Mouse (Mus musculus): ENCODE measurements at regions not wholly inside any gene's neighbourhood (a gene's known extent, or its start where the extent isn't known, plus 50 kb on each side); places are given as distances from the start of the nearest gene placed in this dataset.

DNA sequence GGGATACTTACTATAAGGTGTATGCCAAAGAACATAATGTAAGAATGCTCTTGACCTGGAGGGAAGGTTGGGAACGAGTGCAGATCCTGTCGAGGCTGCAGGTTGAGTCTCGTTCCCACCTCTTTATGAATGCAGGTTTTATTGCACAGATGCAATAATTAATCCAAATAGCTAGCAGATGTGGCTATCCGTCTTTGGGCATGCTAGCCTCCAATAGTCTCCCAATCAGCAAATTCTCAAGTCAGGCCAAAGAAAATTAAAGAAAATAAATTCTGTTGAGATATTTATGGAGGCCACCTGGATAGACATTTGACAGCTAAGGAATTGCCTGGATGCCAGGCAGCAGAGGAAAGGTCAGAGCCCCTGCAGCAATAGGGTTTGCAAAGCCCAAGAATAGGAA is 175.7 kb upstream of the Spag17 start:
- DNase-seq, result no peak
- intact Hi-C loops (cut with DNase I), result no loop called here

DNA sequence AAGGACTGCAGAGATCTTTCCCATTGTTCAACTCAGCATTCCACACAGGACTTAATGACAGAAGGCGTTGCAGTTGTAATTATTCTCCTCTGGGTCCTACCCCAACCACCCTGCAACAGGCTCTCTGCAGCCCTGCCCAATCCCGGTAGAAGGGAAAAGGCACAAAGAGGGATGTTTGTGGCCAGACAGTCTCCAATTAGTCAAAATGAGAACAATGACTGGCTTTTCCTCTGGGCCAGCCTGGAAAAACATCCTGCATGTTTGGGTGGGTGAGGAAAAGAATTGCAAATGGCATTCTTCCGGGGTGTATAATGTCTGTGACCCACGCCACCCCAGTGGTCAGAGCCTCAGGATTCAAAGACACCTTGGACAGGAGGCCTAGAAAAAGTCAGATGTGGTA is 168.8 kb upstream of the Spag17 start:
- intact Hi-C loops (cut with DNase I), result no loop called here
- no peak for DNase-seq

DNA sequence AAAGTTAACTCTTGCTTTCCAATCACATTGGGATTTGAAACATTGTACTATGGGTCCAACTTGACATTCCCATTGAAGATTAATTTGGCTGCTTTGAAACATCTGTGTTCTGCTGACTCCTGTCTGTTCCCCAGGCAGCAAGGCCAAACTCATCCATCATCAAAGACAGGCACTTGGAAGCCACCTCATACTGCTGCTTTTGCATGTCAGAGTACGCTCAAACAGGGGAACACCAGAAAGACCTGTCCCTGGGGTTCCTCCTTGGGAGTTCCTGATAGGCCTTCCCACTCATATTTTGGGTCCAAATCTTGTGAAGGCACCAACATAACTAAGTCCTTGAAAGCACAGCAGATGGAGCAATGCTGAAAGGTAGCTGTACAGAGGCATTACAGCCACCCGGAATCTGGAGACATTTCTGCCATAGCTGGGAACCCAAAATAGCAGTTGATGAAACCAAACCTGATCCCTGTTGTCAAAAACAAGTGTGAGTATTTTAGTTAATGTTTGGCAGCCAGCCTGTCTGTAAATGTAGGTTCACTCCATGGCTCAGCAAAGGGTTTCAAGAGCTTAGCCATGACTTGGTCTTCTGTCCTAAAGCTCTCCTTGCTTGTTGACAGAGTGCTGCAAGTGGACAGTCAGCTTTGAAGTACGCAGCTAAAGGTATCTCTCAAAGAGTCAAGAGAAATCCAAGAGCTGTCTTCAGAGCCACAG is 147.0 kb upstream of the Spag17 start:
- no peak for DNase-seq
- intact Hi-C loops (cut with DNase I), result no loop called here

DNA sequence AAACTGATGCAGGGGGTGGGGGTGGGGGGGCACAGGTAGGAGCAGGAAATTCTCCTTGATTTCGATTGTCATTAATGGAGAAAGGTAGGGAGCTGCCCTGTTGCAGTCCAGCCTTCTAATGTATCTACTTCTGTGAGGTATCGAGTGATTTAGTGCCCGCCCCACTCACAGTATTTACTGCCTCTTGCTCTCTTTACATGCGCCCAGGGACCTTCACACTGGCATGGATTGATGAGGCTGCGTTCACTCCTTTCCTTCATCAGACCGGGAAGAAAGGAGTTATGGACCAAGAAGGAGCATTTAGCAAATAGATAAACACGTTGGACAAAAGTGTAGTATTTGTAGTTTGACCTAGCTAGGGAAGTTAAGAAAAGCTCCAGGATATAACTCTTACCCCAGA is 145.6 kb upstream of the Spag17 start:
- no peak for DNase-seq
- intact Hi-C loops (cut with DNase I), result no loop called here

DNA sequence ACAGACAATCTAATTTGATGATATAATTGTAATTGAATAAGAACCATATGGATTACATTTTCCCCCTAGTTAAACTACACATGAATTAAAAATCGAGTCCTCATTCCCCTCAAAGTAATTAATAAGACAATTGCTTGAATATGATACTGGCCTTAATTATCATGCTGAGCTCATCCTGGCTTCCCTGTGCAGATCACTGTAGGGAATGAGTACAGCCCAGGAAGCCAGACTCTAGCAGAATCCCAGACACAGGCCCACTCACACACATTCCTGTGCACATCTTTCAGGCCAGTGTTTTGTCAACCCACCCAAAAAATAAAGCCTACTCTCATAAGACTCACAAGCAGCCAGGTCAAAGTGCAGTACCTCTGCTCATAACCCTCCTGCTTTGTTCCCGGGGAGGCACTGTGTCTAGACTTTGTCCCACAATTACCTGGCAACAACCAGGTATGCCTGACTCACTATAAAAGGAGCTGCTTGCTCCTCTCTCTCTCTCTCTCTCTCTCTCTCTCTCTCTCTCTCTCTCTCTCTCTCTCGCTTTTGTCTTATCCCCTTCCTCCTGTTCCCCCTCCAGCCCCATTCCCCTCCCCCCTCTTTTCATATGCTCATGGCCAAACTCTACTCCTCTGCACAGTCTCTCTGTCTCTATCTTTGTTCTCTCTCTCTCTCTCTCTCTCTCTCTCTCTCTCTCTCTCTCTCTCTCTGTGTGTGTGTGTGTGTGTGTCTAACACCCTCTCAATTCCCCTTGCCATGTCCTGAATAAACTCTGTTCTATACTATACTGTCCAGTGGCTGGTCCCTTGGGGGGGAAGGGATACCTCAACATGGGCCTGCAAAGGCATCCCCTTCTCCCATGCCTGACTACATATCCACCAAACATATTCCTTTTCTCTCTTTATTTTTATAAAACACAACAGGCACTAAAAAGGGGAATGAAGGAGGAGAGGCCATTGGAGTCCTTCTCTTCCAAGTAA is 143.7 kb upstream of the Spag17 start:
- no peak for DNase-seq
- intact Hi-C loops (cut with DNase I), result no loop called here

DNA sequence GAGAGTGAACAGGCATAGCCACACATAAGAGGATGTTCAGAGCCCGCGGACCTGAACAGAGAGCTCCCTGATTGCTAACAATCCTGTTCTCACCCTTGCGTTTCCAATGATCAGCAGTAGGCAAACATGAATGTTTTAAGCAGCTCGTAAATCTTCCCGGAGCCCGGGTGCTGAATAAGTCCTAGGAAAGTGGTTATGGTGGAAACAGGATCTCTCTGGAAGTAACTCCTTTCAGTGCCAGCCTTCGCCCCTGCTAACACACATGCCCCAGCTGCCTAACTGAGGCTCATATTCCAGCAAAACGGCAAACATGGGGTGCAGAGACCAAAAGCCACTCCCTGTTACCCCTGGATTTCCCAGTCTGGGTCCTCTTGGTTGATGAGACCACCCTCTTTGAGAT is 135.5 kb upstream of the Spag17 start:
- intact Hi-C loops (cut with DNase I), result no loop called here
- no peak for DNase-seq

DNA sequence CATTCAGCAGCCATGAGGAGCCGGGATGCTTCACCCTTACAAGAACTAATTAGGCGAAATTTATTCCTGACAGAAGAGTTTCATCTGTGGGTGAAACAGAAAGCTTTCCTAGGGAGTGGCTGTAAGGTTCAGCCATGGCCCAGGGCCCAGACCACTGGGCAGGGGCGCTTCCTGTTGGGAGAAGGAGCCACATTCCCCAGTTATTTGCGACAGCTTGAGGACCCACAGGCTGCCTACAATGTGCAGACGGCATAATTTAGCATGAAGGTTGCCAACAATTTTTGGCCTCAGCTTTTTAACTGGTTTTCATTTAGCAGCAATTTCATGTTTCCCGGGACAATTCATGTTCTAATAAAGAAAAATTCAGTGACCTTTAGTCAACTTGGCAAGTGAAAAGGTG is 106.7 kb upstream of the Spag17 start:
- peak; percentile 35 for DNase-seq
- intact Hi-C loops (cut with DNase I), result no loop called here

DNA sequence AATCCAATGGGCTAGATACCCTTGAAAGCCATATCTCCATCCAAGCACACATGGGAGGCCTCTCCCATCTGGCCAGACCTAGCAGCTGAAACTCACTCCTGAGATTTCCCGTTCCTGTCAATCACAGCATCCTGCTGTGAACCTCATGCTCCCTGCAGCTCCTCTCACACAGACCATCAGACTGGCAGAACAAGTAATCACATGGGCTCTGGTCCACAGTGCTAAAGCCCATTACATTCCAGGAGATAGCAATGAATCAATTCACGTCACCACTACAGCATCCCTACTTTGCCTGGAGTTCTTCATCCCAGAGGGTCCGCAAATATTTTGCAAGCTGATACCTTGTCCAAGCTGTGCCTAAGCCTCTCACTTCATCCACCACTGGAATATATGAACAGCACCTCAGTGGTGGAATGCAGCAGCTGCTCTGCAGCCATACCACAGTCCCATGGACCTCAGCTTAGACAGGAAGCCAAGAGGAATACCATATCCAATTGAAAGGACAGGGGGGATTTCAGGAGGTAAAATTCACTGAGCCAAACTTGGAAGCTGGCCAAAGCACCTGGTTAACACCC is 99.2 kb upstream of the Spag17 start:
- intact Hi-C loops (cut with DNase I), result no loop called here
- DNase-seq, result no peak

DNA sequence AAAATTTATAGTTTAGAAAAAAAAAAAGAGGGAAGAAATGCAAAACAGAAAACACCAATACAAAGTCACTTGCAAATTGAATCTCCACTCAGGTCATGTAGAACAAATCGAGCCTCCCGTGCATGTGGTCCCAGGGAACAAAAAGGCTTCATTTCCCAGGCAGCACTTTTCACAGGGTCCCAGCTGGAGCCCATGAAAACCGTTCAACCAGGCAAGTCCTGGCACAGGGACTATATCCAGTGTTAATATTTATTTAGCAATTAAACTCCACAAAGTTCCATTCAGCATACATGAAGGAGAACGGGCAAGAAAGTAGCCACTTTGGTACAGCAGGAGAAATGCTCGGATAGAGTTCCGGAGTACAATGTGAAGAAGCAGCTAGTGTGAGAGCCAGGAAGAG is 93.9 kb upstream of the Spag17 start:
- intact Hi-C loops (cut with DNase I), result no loop called here
- DNase-seq, result no peak

DNA sequence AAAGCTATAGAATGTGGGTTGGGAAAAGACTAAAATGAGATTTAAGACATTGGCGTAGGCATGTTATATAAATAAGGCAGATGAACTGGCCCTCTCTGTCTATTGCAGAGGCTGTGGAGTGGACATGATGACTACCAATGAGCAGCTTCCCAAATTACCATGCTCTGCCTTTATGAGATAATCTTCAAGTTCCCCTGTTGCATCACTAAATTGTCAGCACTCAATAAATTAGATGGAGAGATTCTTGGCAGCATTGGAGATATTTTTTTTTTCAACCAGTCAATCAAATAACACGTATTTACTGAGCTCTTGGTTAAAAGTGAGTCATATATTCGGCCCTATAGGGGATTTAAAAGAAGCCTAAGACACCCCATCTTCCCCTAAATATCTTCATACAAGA is 91.6 kb upstream of the Spag17 start:
- intact Hi-C loops (cut with DNase I), result no loop called here
- no peak for DNase-seq

DNA sequence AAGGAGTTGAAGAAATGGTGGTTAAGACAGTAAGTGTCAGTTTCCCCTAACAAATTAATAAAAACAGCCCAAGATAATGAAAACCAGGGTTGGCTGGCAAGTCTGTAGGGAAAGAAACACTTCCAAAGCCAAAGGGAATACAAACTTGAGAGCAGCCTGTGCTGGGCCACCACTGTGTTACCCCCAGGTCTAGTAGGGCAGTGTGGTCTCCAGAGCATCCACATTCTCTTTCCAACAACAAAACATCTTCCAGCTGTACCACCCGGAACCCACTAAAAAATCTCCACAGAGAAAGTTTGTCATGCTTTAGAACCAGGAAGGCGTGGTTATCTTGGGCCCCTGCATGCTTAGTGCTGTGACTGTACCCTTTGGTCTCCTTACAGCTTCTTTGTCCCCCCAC is 89.4 kb upstream of the Spag17 start:
- intact Hi-C loops (cut with DNase I), result no loop called here
- DNase-seq, result no peak

DNA sequence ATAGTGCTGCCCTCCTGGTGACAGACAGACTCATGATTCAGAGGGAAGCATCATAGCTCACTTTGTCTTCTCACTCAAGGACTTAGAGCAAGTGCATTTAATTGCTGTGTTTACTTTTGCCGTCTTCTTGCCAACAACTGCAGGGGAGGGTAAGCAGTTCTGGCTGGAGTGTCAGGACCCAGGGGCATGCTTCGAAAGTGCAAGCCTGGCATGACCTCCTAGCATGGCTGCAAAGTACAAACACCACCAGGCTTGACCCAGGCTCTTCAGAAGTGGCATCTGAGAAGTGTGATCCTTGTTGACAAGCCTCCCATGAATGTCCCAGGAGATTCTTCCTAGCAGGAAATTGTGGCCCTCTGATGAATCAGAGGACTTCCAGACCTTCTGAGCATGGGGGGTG is 87.4 kb upstream of the Spag17 start:
- no peak for DNase-seq
- intact Hi-C loops (cut with DNase I), result no loop called here

DNA sequence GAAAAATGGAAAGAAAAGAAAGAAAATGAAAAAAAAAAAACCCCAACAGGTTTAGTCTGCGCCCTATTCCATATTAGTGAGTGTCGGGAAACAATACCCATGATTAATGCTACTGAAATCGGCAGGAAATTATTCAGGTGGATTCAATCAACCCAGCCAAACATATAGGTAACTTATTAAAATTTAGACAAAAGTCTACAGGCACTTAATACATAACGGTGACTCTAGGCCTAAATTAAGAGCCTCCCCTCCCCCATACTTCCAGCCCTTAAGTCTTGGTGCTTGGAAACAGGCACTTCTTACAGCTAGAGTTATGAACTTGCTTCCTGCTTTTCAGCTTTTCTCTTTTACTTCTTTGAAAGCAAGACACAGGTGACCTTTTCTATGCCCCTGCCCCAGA is 74.7 kb upstream of the Spag17 start:
- intact Hi-C loops (cut with DNase I), result no loop called here

DNA sequence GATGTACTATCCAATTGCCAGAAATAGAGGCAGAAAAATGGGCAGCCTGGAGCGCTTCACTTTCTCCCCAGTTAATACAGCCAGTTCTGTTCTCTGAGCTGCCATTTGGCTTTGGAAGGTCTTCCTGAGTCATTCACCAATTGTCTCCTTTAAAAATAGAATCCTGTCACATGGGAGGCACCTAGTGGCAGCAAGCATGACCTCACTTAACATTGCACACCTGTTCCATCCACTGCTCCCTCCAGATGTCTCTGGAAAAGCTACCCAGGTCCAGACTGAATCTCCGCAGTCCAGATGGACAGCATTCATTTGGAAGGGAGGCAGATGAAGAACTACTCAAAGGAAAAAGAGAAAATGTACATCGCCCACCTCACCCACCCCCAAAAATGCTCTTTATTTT is 73.9 kb upstream of the Spag17 start:
- no peak for DNase-seq
- intact Hi-C loops (cut with DNase I), result no loop called here

More for the DNA sequence above, 74.7 kb upstream of the Spag17 start:
- DNase-seq, result no peak

DNA sequence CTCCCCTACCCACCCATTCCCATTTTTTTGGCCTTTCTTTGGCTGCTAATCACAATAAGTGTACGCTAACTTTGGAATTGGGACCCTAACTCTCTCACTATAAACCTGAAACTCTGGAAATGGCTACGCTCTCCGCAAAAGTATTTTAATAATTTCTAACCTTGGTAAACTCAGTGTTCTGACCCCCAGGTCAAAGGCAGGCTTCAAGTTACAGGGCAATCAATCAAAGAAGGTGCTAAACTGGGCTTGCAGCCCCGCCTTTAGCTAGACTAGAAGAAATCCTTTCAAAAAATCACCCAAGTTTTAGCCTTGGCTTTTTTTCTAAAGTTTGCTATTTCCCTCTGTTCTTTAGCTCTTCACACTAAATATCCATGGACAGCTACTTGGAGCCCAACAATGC is 72.4 kb upstream of the Spag17 start:
- intact Hi-C loops (cut with DNase I), result no loop called here
- no peak for DNase-seq

DNA sequence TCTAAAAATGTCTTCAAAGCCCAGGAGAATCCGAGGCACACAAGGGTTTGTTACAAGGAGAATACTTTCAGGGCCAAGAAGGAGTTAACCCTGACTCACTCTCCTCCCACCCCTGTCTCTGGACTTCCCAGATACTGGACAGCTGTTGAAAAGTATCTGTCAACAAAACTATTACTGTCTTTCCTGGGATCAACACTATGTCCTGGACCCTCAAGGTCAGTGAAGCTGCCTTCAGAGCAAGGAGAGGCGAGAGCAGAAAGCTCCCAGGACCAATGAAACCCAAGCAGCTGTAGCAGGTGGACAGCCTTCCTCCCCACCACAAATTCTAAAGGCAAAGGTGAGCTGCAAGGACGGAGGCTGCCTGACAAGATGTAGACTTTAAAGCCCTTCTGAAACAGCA is 70.1 kb upstream of the Spag17 start:
- no peak for DNase-seq
- intact Hi-C loops (cut with DNase I), result no loop called here

DNA sequence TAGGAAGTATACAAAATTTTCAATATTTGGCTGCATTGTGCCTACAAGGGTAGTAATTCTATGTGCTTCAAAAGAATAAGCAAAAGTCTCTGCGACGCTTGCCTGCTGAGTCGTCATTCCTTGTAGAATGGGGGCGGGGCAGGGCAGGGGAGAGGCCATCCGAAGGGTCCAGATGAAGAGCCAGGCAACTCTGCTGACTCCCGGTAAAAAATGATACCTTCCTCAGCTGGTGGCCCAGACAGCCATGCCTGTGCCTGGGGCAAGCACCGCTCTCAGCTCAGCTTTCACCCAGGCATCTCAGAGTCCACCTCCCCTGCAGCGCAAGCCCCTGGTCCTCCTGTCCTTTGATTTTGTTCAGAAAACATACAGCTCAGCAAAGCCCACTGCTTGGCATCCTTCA is 67.2 kb upstream of the Spag17 start:
- no peak for DNase-seq
- intact Hi-C loops (cut with DNase I), result no loop called here

DNA sequence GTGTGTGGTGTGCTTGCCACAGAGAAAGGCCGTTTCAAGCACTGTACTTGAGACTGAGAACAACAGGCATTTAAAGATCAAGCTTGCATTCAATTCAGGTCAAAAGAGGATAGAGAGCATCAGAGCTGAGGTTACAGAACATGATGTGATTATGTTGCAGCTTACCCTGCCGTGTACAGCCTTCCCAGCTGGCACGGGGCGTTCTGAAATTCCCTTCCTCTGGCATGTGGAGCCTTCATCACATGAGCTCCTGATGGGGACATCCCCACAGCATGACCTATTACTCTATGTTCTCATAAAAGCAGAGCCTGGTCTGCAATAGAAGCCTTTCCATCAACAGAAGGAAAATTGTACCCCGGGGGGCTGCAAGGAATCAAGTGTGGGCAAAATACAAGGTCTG is 62.5 kb upstream of the Spag17 start:
- no peak for DNase-seq
- intact Hi-C loops (cut with DNase I), result no loop called here

DNA sequence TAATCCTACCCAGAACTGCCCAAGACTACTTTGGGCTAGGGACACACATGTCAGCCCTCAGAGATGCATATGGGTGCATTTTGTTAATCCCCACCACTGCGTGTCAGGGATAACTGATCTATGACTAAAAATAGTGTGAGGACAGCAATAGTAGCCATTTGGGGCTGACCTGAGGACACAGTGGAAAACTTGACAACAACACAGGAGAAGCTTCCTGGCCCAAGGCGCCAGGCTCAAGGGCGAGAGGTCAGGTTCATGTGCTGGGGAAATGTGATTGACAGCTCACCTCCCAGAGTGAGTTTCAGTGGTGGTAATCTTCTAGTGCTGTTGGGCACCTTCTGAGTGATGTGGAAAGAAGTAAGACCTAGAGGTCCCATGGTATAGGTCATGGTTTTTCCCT is 62.0 kb upstream of the Spag17 start:
- intact Hi-C loops (cut with DNase I), result no loop called here
- no peak for DNase-seq

Data from left cerebral cortex, postnatal 4 days (tissue).